Mouse (Mus musculus) kidney, adult 9 months (tissue): Measurements from ENCODE around the gene Nudt12.

Experiments
- DNase-seq: peaks from one replicate; pipeline ENCODE4 v3.0.0; 2022

The Nudt12 gene

DNA sequence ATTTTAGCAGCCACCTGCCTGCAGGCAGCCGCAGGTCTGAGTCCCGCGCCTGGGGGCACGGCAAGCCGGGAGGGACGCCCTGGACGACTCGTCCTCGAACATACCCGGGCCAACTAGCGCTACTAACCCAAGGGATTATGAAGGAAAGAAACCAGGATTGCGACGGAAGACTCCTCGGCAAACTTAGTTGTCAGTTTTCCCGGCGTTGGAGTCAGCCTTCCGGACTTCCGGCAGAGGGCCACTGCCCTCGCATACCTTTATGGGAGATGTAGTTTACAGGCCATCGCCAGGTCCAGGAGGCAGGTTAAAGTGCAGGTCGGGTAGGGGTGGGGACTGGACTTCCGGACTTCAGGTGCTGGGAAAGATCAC lies at the start of gene Nudt12:
Gene Nudt12 (minus strand): TSS at position 282 of the 369 bp plus-strand sequence.
- DNase-seq = peak; percentile 93

- no peak for DNase-seq
Observed at GRCm38 (mm10) chr17:59053306-59053705, 40.1 kb upstream of the Nudt12 start.

- DNase-seq = peak; percentile 28
Observed at GRCm38 (mm10) chr17:59039754-59040153, 26.6 kb upstream of the Nudt12 start.

GRCm38 (mm10) chr17:59033445-59033844 lies 20.3 kb upstream of the Nudt12 start:
- DNase-seq = no peak

DNA sequence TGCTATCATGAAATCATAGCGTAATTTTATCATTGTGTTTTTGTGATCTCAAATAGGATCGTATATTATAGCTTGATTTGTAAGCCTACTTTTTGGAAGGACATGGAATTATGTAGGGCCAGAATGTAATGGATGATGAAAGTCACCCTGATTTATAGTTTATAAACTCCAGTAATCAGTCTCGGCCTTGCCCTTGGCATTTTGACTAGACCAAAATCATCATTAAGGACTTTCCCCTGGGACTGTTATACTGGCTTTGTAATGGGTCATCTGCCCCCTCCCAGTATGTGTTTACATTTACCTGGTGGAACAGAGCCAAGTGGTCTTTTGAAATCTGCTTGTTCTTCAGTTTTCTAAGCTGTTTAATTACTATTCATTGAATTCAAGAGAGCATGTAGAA lies 13.2 kb upstream of the Nudt12 start:
- DNase-seq = no peak

- DNase-seq = no peak
Observed at GRCm38 (mm10) chr17:59024502-59024901, 11.3 kb upstream of the Nudt12 start.

DNA sequence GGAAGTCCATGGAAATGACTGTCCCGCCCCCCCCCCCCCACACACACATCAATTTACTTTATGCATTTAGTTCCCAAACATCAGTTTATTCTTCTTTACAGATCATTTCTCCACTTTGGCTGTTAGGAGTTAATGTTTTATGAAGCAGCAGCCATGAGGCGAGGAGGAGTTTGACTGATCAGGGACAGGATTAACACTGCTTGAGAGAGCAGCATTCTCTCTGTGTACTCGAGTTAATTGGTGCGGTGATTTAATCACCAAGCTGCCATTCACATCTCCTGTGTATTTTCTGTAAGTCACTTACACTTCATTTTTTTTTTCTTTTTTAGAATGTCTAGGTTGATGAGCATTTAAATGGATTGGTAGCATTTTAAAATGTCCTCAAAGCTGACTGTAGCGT lies 10.8 kb upstream of the Nudt12 start:
- peak; percentile 45 for DNase-seq

- no peak for DNase-seq
Observed at GRCm38 (mm10) chr17:59018666-59019065, 5.5 kb upstream of the Nudt12 start.

- peak; percentile 65 for DNase-seq
Observed at GRCm38 (mm10) chr17:59012421-59013090, 616 bp downstream of the Nudt12 start.

GRCm38 (mm10) chr17:59011546-59012307 lies 1.4 kb downstream of the Nudt12 start:
- peak; percentile 41 for DNase-seq

DNA sequence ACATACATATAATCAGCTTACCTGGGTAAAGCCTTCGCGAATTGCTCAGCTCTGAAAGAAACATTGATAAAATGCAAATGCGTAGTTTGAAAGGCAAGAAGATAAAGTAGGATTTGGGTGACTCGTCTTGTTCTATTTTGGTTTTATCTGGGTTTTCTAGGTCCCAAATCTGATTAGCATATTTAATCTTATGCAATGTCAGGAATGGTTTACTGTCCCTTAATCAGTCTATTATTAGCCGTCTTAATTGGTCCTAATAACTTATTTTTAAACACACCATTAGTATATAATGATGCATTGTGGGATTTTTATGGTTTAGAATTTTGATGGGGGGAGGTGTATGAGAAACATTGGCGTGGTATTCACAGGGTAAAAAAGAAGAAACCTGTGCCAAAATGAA lies 21.9 kb downstream of the Nudt12 start, which contains the start of gene Pdzph1:
Gene Pdzph1 (minus strand): TSS at position 101 of the 400 bp plus-strand sequence.
- DNase-seq = no peak

- DNase-seq = no peak
Observed at GRCm38 (mm10) chr17:58973237-58973636, 39.9 kb downstream of the Nudt12 start.

- DNase-seq = peak; percentile 62
Observed at GRCm38 (mm10) chr17:58959905-58960304, 53.3 kb downstream of the Nudt12 start.

DNA sequence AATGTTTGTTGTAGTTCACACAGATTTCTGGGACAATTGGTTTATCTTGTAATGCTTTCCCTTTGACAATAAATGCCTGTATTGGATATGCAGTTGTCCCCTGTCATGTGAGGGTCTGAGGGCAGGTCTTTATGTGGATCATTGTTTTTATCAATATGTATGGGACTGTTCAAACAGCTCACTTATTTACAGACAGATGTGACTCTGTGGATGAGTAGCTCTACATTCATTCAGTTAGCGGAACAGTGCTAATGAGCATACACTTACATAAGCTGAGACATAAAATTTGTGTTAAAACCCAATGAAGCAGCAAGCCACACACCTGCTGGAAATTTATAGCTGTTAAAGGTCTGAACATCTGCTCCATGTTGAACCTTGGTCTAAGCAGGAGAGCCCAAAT lies 56.1 kb downstream of the Nudt12 start:
- no peak for DNase-seq
